ENCODE assay signal across 8 mouse cellular contexts in genomic region chr6:86850588-86850987, GRCm38 (mm10). TPM values are rescaled to one million over a fixed set of nuclear protein-coding genes. Genes with fewer than 3 reads are reported as not detected.
DNase-seq lines count a peak whose midpoint lies in the region; ATAC-seq and TF ChIP-seq lines count a peak whose summit lies in the region.

No protein-coding gene starts in this region.

- peak overlapping the region; percentile 87 for H3K4me3 ChIP-seq in lung, embryonic 14.5 days (ENCODE audit: low read depth, low read length)
- H3K4me3 ChIP-seq in embryonic facial prominence, embryonic 11.5 days (ENCODE audit: low read depth, low read length) = peak overlapping the region; percentile 55
- H3K4me3 ChIP-seq in intestine, postnatal 0 days (ENCODE audit: low read depth, low read length) = peak overlapping the region; percentile 94
- peak overlapping the region; percentile 88 for H3K4me3 ChIP-seq in neural tube, embryonic 14.5 days (ENCODE audit: low read depth, low read length)

- ATAC-seq in lung, embryonic 14.5 days (ENCODE audit: insufficient read depth) = no peak
- no peak for ATAC-seq in embryonic facial prominence, embryonic 11.5 days (replicated peaks; ENCODE audit: insufficient number of reproducible peaks, low FRiP score, low TSS enrichment, low read depth)
- ATAC-seq in intestine, postnatal 0 days = no peak
- no peak for ATAC-seq in neural tube, embryonic 14.5 days (ENCODE audit: low read depth)
- no peak for ATAC-seq in cerebellum, adult (ENCODE audit: insufficient number of reproducible peaks, low FRiP score, low TSS enrichment)

- no peak for TF ChIP-seq CTCF in lung, embryonic 14.5 days (IDR thresholded peaks at IDR 0.05; ENCODE audit: low read depth)
- no peak for TF ChIP-seq CTCF in intestine, postnatal 0 days (IDR thresholded peaks at IDR 0.05; ENCODE audit: low read depth)

- peaks cover 29% of the 10 kb centered on the region for H3K4me1 ChIP-seq in lung, embryonic 14.5 days (ENCODE audit: insufficient read depth)
- H3K4me1 ChIP-seq in embryonic facial prominence, embryonic 11.5 days (ENCODE audit: control insufficient read depth, insufficient read depth, low read length) = no peaks in the 10 kb centered on the region; the same call in 1 of the 2 replicates
- no peaks in the 10 kb centered on the region; the same call in 1 of the 2 replicates for H3K4me1 ChIP-seq in intestine, postnatal 0 days (replicated peaks; ENCODE audit: control insufficient read depth, insufficient read depth, low read length)
- peaks cover 33% of the 10 kb centered on the region for H3K4me1 ChIP-seq in neural tube, embryonic 14.5 days (ENCODE audit: control insufficient read depth, insufficient read depth, low read length)

- H3K36me3 ChIP-seq in lung, embryonic 14.5 days (ENCODE audit: insufficient read depth) = no peaks in the 10 kb centered on the region
- H3K36me3 ChIP-seq in embryonic facial prominence, embryonic 11.5 days (replicated peaks; ENCODE audit: control insufficient read depth, insufficient read depth, low read depth, low read length) = no peaks in the 10 kb centered on the region
- no peaks in the 10 kb centered on the region for H3K36me3 ChIP-seq in intestine, postnatal 0 days (ENCODE audit: control insufficient read depth, insufficient read depth)
- no peaks in the 10 kb centered on the region for H3K36me3 ChIP-seq in neural tube, embryonic 14.5 days (ENCODE audit: control insufficient read depth, insufficient read depth, low read length)

- H3K27ac ChIP-seq in lung, embryonic 14.5 days (ENCODE audit: low read depth) = peak overlapping the region; percentile 97; the same call in 1 of the 2 replicates
- H3K27ac ChIP-seq in embryonic facial prominence, embryonic 11.5 days (replicated peaks; ENCODE audit: low read depth, low read length) = no peak overlapping the region
- peak overlapping the region; percentile 69; the same call in 1 of the 2 replicates for H3K27ac ChIP-seq in intestine, postnatal 0 days (ENCODE audit: low read depth, low read length)
- peak overlapping the region; percentile 97 for H3K27ac ChIP-seq in neural tube, embryonic 14.5 days (ENCODE audit: low read depth, low read length)

- WGBS in lung, embryonic 14.5 days = 13% methylated on average over 4 of the region's 4 CpGs
- 23% methylated on average over 4 of the region's 4 CpGs for WGBS in embryonic facial prominence, embryonic 11.5 days
- 18% methylated on average over 4 of the region's 4 CpGs for WGBS in intestine, postnatal 0 days
- 28% methylated on average over 4 of the region's 4 CpGs for WGBS in neural tube, embryonic 14.5 days

- H3K9ac ChIP-seq in lung, embryonic 14.5 days = peak overlapping the region; percentile 85
- H3K9ac ChIP-seq in embryonic facial prominence, embryonic 11.5 days (replicated peaks; ENCODE audit: low read length) = peak overlapping the region; percentile 63
- H3K9ac ChIP-seq in intestine, postnatal 0 days (ENCODE audit: low read depth, low read length) = peak overlapping the region; percentile 89
- peak overlapping the region; percentile 88 for H3K9ac ChIP-seq in neural tube, embryonic 14.5 days (replicated peaks; ENCODE audit: low read depth, low read length)

- H3K27me3 ChIP-seq in lung, embryonic 14.5 days (ENCODE audit: insufficient read depth, low read length) = no peaks in the 10 kb centered on the region
- H3K27me3 ChIP-seq in embryonic facial prominence, embryonic 11.5 days (ENCODE audit: control insufficient read depth, insufficient read depth, low read length) = no peaks in the 10 kb centered on the region
- no peaks in the 10 kb centered on the region for H3K27me3 ChIP-seq in intestine, postnatal 0 days (replicated peaks; ENCODE audit: control insufficient read depth, insufficient read depth, low read length)
- H3K27me3 ChIP-seq in neural tube, embryonic 14.5 days (ENCODE audit: control insufficient read depth, insufficient read depth, low read length) = no peaks in the 10 kb centered on the region

- peak; percentile 2 for DNase-seq in lung, embryonic 14.5 days
- DNase-seq in lung, postnatal 4 days = no peak
- no peak for DNase-seq in embryonic facial prominence, embryonic 11.5 days (ENCODE audit: low spot score)
- DNase-seq in frontal cortex, postnatal 10 days (ENCODE audit: low spot score in 2 of 2) = no peak
- no peak for DNase-seq in layer of hippocampus, postnatal 25 days (ENCODE audit: extremely low spot score in 1 of 2, low spot score in 1 of 2)

- H3K9me3 ChIP-seq in lung, embryonic 14.5 days (ENCODE audit: low read depth, low read length) = no peaks in the 10 kb centered on the region
- no peaks in the 10 kb centered on the region for H3K9me3 ChIP-seq in embryonic facial prominence, embryonic 11.5 days (replicated peaks; ENCODE audit: control insufficient read depth, low read length)
- no peaks in the 10 kb centered on the region for H3K9me3 ChIP-seq in intestine, postnatal 0 days (ENCODE audit: control insufficient read depth)
- H3K9me3 ChIP-seq in neural tube, embryonic 14.5 days (ENCODE audit: control insufficient read depth, low read length) = no peaks in the 10 kb centered on the region

- peak overlapping the region; percentile 74 for H3K4me2 ChIP-seq in lung, embryonic 14.5 days
- H3K4me2 ChIP-seq in embryonic facial prominence, embryonic 11.5 days (ENCODE audit: low read depth, low read length) = peak overlapping the region; percentile 82
- peak overlapping the region; percentile 84 for H3K4me2 ChIP-seq in intestine, postnatal 0 days (replicated peaks; ENCODE audit: low read depth)
- peak overlapping the region; percentile 80 for H3K4me2 ChIP-seq in neural tube, embryonic 14.5 days (ENCODE audit: low read depth, low read length)

RNA-seq across cellular contexts. Expression of gene Aak1, which starts 1.3 kb away (rescaled TPM):
- polyA plus RNA-seq in lung, embryonic 14.5 days (2014; fragmentation: Nextera tagmentation; extraction: Ambion mirVana) = 18.3 and 20.7 TPM in 2 replicates
- polyA plus RNA-seq in embryonic facial prominence, embryonic 11.5 days (2014; fragmentation: Nextera tagmentation; extraction: Ambion mirVana) = 17.2 and 17.3 TPM in 2 replicates
- 5.7 and 7.2 TPM in 2 replicates for polyA plus RNA-seq in intestine, postnatal 0 days (2015; fragmentation: Nextera tagmentation; extraction: Ambion mirVana)
- 47.2 and 53.6 TPM in 2 replicates for polyA plus RNA-seq in neural tube, embryonic 14.5 days (2014; fragmentation: Nextera tagmentation; extraction: Ambion mirVana)
- total RNA-seq in layer of hippocampus, postnatal 25 days (2021) = 100 to 1,000 TPM; 399 to 433 TPM

RNA-seq across cellular contexts. Expression of gene Anxa4, which starts 57.2 kb away (rescaled TPM):
- polyA plus RNA-seq in lung, embryonic 14.5 days (2014; fragmentation: Nextera tagmentation; extraction: Ambion mirVana) = 90.4 and 100 TPM in 2 replicates
- polyA plus RNA-seq in embryonic facial prominence, embryonic 11.5 days (2014; fragmentation: Nextera tagmentation; extraction: Ambion mirVana) = 12.5 and 14.1 TPM in 2 replicates
- 541 and 578 TPM in 2 replicates for polyA plus RNA-seq in intestine, postnatal 0 days (2015; fragmentation: Nextera tagmentation; extraction: Ambion mirVana)
- polyA plus RNA-seq in neural tube, embryonic 14.5 days (2014; fragmentation: Nextera tagmentation; extraction: Ambion mirVana) = 2.9 and 4.9 TPM in 2 replicates
- total RNA-seq in layer of hippocampus, postnatal 25 days (2021) = 1 to 10 TPM; 4.8 to 6.2 TPM
